Comparison of ENCODE assay signal across 16 mouse cellular contexts in genomic region chr19:24521146-24521545, GRCm38 (mm10).
"Had no signal": no experiment of that assay in that cellular context is flagged by ENCODE, and none has a peak within 500 bp of the region (broad histone marks: within the 10 kb centered on the region; RNA-seq: fewer than 3 reads in every experiment).

No protein-coding gene starts in this region.

- H3K9me3 ChIP-seq: limb, embryonic 10.5 days; megakaryocyte, embryonic 14.5 days; neural tube, embryonic 15.5 days had no signal

- H3K4me1 ChIP-seq: limb, embryonic 10.5 days; neural tube, embryonic 15.5 days had no signal

- H3K4me3 ChIP-seq: left cerebral cortex, adult 2 months; limb, embryonic 10.5 days; myocyte; neural tube, embryonic 15.5 days had no signal

- DNase-seq: kidney, adult 11 months; kidney, postnatal 10 days; kidney, postnatal 4 days; lung, adult 2 months; lung, postnatal 10 days; lung, postnatal 4 days; midbrain, embryonic 14.5 days; right cerebral cortex, adult 18-20 months; right cerebral cortex, postnatal 25 days; thymus, postnatal 4 days had no signal

- H3K9ac ChIP-seq: neural tube, embryonic 15.5 days had no signal

- H3K4me2 ChIP-seq: neural tube, embryonic 15.5 days had no signal

- H3K36me3 ChIP-seq: limb, embryonic 10.5 days; neural tube, embryonic 15.5 days had no signal

- H3K27ac ChIP-seq: left cerebral cortex, adult 2 months; limb, embryonic 10.5 days; neural tube, embryonic 15.5 days; stomach, postnatal 0 days had no signal

- H3K27me3 ChIP-seq: megakaryocyte, embryonic 14.5 days; neural tube, embryonic 15.5 days had no signal
